Mouse (Mus musculus) cortical plate, adult 2 months (tissue): ENCODE results near the gene Prpf8.

ENCODE experiments used
- CTCF ChIP-seq: fragments of 200-500 bp; IDR thresholded peaks from 2 replicates; pipeline ENCODE4 v1.5.1; 2011; ENCODE audit warnings: mild to moderate bottlenecking, control low read depth, low read length; ENCODE audit not compliant: insufficient read depth; ENCODE audit errors: extremely low read depth
- POLR2A ChIP-seq: fragments of 200-500 bp; IDR thresholded peaks from 2 replicates; pipeline ENCODE4 v1.6.1; 2011; ENCODE audit warnings: mild to moderate bottlenecking, low read length, control low read depth; ENCODE audit not compliant: insufficient read depth; ENCODE audit errors: extremely low read depth

GRCm38 (mm10) chr11:75513336-75513735 lies 26.7 kb downstream of the Prpf8 start, which contains the start of gene Scarf1:
- TF ChIP-seq CTCF: no peak
- no peak for TF ChIP-seq POLR2A
